Mouse (Mus musculus) embryonic facial prominence, embryonic 14.5 days (tissue): ENCODE measurements around the gene Ago1. TPM values are rescaled to one million over a fixed set of nuclear protein-coding genes. Genes with fewer than 3 reads are reported as not detected.
A peak's percentile ranks its signal among the peaks of the same experiment; 100 is the strongest.

Experiments used
- ATAC-seq: fragments of 200-750 bp; cut with Nextera tagmentation; 2 replicates; pipeline ENCODE4 v1.8.0; 2017; ENCODE audit warnings: low read depth, moderate number of reproducible peaks, moderate TSS enrichment
- DNase-seq: peaks from one replicate; pipeline ENCODE4 v3.0.0-alpha.2; 2015; ENCODE audit warnings: low spot score
- H3K27ac ChIP-seq: fragments of 300-500 bp; sonication (generic); replicated peaks from 2 replicates; pipeline ENCODE4 v1.5.1; 2014; ENCODE audit warnings: low read depth, mild to moderate bottlenecking, low read length, moderate library complexity
- H3K27me3 ChIP-seq: fragments of 300-500 bp; sonication (generic); replicated peaks from 2 replicates; pipeline ENCODE4 v1.6.1; 2014; ENCODE audit warnings: low read length; ENCODE audit not compliant: control insufficient read depth, insufficient read depth
- H3K36me3 ChIP-seq: fragments of 300-500 bp; sonication (generic); 2 replicates; pipeline ENCODE4 v1.6.1; 2014; ENCODE audit warnings: low read length, mixed read lengths; ENCODE audit not compliant: control insufficient read depth, insufficient read depth
- H3K4me1 ChIP-seq: fragments of 300-500 bp; sonication (generic); 2 replicates; pipeline ENCODE4 v1.6.1; 2014; ENCODE audit warnings: antibody characterized with exemption, low read length; ENCODE audit not compliant: control insufficient read depth, insufficient read depth
- H3K4me2 ChIP-seq: fragments of 300-500 bp; sonication (generic); 2 replicates; pipeline ENCODE4 v1.6.1; 2014; ENCODE audit warnings: low read depth, mild to moderate bottlenecking, low read length, moderate library complexity, mixed read lengths
- H3K4me3 ChIP-seq: fragments of 300-500 bp; sonication (generic); 2 replicates; pipeline ENCODE4 v1.5.1; 2014; ENCODE audit warnings: low read depth, mild to moderate bottlenecking, low read length
- H3K9ac ChIP-seq: fragments of 300-500 bp; sonication (generic); 2 replicates; pipeline ENCODE4 v1.6.1; 2014; ENCODE audit warnings: low read depth, mild to moderate bottlenecking, low read length, moderate library complexity, mixed read lengths
- H3K9me3 ChIP-seq: fragments of 300-500 bp; sonication (generic); 2 replicates; pipeline ENCODE4 v1.6.1; 2016; ENCODE audit warnings: low read length; ENCODE audit not compliant: control insufficient read depth
- WGBS: fragments of 180-500 bp; shearing (Covaris S2); extraction: QIAGEN DNeasy Blood & Tissue Kit; methylation state at CpG from one replicate; pipeline ENCODE4 v1.1.7; 2014; 5-methylcytosine and 5-hydroxymethylcytosine counted together
- polyA plus RNA-seq: library from polyadenylated mRNA; unstranded; fragments of >200 nt; fragmentation: Nextera tagmentation; extraction: Ambion mirVana; gene quantifications from 2 replicates; pipeline ENCODE4 v1.2.1, GENCODE M21; 2014

The Ago1 gene
- polyA plus RNA-seq, 1 experiment from 2014 or later, result 6.9 TPM

DNA sequence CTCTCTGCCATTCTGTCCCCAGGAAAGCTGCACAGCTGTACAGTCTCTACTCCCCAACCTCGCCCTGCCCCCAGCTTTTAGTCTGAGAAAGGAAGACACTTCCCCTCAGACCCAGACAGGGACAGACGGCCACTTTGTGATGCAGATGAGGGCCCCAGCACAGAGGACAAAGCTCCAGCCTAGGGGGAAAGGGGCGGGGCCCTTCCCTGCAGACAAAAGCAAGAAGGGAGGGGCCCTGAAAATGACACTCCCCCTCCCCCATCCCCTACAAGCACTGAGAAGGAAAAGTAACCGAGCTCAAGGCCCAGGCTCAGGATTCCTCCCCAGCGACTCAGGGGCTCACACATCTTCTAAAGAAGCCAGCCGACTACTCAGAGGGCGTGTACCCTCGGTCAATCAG is 2.5 kb downstream of the Ago1 start:
- Histone ChIP-seq H3K4me3 (peak overlapping the region; percentile 3; the same call in 1 of the 2 replicates), H3K27me3 (no peaks in the 10 kb centered on the region), H3K9me3 (no peaks in the 10 kb centered on the region), H3K4me2 (peak overlapping the region; percentile 37), H3K27ac (peak overlapping the region; percentile 56), H3K4me1 (peaks cover 23% of the 10 kb centered on the region), H3K9ac (0 out of 2 replicates have a peak overlapping the region, but pooled peaks have one; percentile 36), H3K36me3 (no peaks in the 10 kb centered on the region)
- WGBS, result 10% methylated on average over 8 of the region's 8 CpGs
- DNase-seq (peak; percentile 90), ATAC-seq (peak; percentile 45)

DNA sequence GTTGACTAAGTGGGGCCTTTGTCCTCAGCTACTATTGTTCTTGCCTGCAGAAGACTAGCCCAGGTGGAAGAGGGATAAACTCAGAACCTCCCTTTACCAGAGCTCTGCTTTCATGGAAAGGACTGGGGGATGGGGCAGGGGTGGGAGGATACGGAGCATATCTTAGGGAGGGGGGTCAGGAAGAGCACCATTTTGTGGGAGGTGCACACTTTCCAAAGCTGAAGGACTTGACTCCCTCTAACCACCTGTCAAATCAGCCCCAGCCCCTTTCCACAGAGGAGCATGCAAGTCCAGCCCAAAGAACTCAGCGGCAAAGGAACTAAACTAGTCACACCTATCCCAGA is 3.5 kb downstream of the Ago1 start:
- Histone ChIP-seq H3K4me2 (peak overlapping the region; percentile 37; the same call in 1 of the 2 replicates), H3K27me3 (no peaks in the 10 kb centered on the region), H3K4me3 (no peak overlapping the region), H3K9me3 (no peaks in the 10 kb centered on the region), H3K4me1 (peaks cover 23% of the 10 kb centered on the region), H3K27ac (peak overlapping the region; percentile 48; the same call in 1 of the 2 replicates), H3K9ac (peak overlapping the region; percentile 36; the same call in 1 of the 2 replicates), H3K36me3 (peaks cover 6% of the 10 kb centered on the region)
- peak; percentile 8 for DNase-seq
- 22% methylated on average over 2 of the region's 2 CpGs for WGBS
- no peak for ATAC-seq

DNA sequence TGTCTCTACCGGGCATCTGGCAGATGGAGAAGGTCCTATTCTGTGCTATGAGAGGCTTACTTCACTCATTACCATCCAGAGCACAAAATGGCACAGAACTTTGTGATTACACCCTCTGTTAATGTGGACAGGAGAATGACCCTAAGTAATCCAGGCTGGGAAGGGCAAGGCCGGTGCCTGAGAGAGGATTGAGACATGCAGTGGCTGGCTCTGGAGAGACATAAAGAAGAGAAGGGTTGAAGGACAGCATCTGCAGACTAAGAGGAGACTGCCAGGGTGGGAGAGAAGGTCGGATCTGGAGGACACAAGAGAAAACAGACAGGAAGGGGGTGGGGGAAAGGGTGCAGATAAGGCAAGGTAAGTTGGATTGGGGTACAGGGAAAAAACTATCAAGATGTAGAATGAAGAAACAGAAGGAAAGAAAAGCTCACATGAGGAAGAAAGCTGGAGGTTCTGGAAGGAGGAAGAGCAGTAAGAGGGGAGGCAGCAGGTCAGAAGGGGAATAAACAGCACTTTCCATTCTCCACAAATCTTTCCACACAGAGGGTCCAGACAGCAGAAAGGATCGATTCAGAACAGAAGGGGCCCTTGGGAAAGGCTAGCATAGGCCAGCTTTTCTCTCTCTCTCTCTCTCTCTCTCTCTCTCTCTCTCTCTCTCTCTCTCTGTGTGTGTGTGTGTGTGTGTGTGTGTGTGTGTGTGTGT is 4.0 kb downstream of the Ago1 start:
- no peak for ATAC-seq
- Histone ChIP-seq H3K4me2 (no peak overlapping the region), H3K36me3 (peaks cover 12% of the 10 kb centered on the region), H3K27ac (no peak overlapping the region), H3K27me3 (no peaks in the 10 kb centered on the region), H3K9ac (no peak overlapping the region), H3K9me3 (no peaks in the 10 kb centered on the region), H3K4me3 (no peak overlapping the region), H3K4me1 (peaks cover 23% of the 10 kb centered on the region)
- no peak for DNase-seq
- 31% methylated on average over 4 of the region's 4 CpGs for WGBS

DNA sequence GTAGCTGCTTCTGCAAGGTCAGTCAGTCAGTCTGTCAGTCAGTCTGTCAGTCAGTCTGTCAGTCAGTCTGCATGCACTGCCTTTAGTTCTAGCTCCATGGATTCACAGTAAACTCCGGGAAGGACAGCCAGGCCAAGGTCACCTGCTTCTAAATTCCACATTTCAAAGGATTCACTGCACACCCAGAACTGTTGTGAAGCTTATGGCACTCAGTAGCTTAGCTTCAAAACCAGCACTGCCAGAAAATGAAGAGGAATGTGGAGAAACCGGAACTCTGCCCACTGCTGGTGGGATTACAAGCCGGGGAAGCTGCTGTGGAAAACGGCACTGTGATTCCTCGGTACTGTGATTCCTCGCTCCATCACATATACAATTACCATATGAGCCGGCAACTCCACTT is 12.9 kb downstream of the Ago1 start:
- Histone ChIP-seq H3K4me3 (no peak overlapping the region), H3K9me3 (no peaks in the 10 kb centered on the region), H3K9ac (no peak overlapping the region), H3K4me1 (no peaks in the 10 kb centered on the region), H3K27ac (no peak overlapping the region), H3K27me3 (no peaks in the 10 kb centered on the region), H3K36me3 (peaks cover 80% of the 10 kb centered on the region), H3K4me2 (no peak overlapping the region)
- 77% methylated on average over 7 of the region's 7 CpGs for WGBS
- peak; percentile 37 for DNase-seq
- ATAC-seq, result peak; percentile 41; the same call in 1 of the 2 replicates

DNA sequence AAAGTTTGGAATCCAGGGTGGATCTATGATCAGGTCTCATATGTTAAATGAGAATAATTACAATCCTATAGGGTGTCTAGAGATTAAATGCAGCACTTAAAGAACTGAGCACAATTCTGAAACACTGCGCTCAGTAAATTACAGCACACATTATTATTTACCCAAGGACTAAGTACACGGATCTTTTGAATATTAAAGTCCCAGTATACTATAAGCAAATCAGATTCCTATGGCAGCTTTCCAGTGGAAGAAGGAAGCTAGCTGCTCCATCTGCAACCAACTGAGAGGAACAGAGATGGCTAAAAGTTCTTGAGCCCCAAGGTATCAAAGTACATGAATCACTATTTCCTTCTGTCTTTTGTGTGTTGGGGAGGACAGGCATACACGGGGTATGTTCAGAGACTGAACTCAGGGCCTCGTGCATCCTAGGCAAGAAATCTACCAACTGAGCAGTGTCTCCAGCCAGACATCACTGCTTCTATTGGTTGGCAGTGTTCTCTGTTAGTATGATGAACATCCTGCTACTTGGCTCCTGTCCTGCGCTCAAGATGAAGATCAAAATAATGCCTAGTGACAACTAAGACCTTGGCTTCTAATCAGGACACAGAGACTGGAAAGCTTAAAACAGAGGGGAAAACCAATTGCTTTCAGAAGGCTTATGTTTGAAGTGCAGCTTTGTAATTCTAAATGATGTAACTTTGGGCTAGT is 13.7 kb downstream of the Ago1 start:
- DNase-seq, result no peak
- H3K4me3 ChIP-seq, result no peak overlapping the region

DNA sequence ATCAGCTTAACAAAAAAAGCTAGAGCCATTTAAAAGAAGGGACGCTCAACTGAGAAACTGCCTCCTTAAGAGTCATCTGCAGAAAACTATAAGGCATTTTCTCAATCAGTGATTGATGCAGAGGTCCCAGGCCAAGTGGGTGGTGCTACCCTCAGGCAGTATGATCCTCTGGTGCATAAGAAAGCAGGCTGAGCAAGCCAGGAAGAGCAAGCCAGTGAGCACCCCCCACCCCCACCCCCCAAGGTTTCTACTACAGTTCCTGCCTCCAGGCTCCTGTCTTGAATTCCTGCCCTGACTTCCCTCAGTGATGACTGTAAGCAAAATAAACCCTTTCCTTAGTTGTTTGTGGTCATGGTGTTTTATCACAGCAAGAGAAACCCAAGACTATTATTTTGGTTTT is 18.1 kb downstream of the Ago1 start:
- Histone ChIP-seq H3K4me3 (no peak overlapping the region), H3K27me3 (no peaks in the 10 kb centered on the region), H3K4me1 (no peaks in the 10 kb centered on the region), H3K9me3 (no peaks in the 10 kb centered on the region), H3K9ac (no peak overlapping the region), H3K27ac (no peak overlapping the region), H3K4me2 (no peak overlapping the region), H3K36me3 (peaks cover 73% of the 10 kb centered on the region)
- DNase-seq (no peak), ATAC-seq (no peak)
- WGBS, result 94% methylated on average over 1 of the region's 1 CpGs

More for the DNA sequence above, 13.7 kb downstream of the Ago1 start:
- H3K4me1 ChIP-seq, result no peaks in the 10 kb centered on the region
- ATAC-seq, result no peak
- no peaks in the 10 kb centered on the region for H3K9me3 ChIP-seq
- no peak overlapping the region for H3K9ac ChIP-seq
- H3K4me2 ChIP-seq, result no peak overlapping the region
- H3K36me3 ChIP-seq, result peaks cover 80% of the 10 kb centered on the region
- 95% methylated on average over 5 of the region's 5 CpGs for WGBS
- no peaks in the 10 kb centered on the region for H3K27me3 ChIP-seq
- no peak overlapping the region for H3K27ac ChIP-seq

DNA sequence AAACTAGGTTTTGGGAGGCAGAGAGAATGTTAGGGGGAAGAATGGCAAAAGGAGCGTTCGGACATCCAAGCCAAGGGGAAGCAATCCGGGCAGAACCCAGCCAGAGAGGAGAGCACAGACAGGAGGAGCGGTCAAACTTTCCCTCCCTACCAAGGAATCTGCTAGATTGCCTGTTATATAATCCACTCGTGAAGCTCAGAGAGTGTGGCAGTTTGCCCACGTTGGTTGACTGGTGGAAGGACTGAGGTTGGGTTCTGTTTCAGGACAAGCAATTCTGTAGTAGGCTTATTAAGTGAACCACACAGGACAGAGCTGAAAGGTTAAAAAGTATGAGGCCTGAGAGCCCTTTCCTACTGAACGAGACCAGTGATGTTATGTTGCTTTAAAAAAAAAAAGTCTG is 21.3 kb downstream of the Ago1 start:
- H3K9ac ChIP-seq, result no peak overlapping the region
- WGBS, result 85% methylated on average over 7 of the region's 7 CpGs
- H3K4me1 ChIP-seq, result no peaks in the 10 kb centered on the region
- no peaks in the 10 kb centered on the region for H3K27me3 ChIP-seq
- DNase-seq (no peak), ATAC-seq (no peak)
- no peak overlapping the region for H3K4me2 ChIP-seq
- H3K9me3 ChIP-seq, result no peaks in the 10 kb centered on the region
- peaks cover 64% of the 10 kb centered on the region for H3K36me3 ChIP-seq
- no peak overlapping the region for H3K4me3 ChIP-seq
- no peak overlapping the region for H3K27ac ChIP-seq

DNA sequence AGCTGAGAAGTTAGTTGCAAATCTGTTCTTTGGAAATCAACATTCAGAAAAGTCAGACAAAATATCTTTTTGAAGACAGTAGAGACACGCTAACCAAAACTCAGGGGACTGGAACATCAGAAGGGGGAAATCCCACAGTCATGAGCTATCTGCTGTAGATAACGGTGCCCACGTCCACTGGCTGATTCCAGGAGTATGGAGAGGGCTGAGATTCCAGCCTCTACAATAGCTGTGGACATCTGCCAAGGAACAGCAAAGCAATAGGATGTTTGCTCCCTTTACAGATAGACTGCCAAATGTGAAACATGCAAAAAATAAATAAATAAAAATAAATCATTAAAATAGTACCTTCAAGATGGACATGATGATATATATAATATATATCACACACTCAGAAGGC is 23.9 kb downstream of the Ago1 start:
- Histone ChIP-seq H3K27ac (no peak overlapping the region), H3K9me3 (no peaks in the 10 kb centered on the region), H3K36me3 (peaks cover 76% of the 10 kb centered on the region), H3K9ac (no peak overlapping the region), H3K4me2 (no peak overlapping the region), H3K4me3 (no peak overlapping the region), H3K27me3 (no peaks in the 10 kb centered on the region), H3K4me1 (no peaks in the 10 kb centered on the region)
- DNase-seq, result no peak
- WGBS, result 93% methylated on average over 3 of the region's 3 CpGs
- no peak for ATAC-seq
